ENCODE assay signal across 8 mouse cellular contexts in genomic region chr10:63337951-63338836, GRCm38 (mm10). TPM values are rescaled to one million over a fixed set of nuclear protein-coding genes. Genes with fewer than 3 reads are reported as not detected.
DNase-seq lines count a peak whose midpoint lies in the region; ATAC-seq and TF ChIP-seq lines count a peak whose summit lies in the region.

No protein-coding gene starts in this region.

- peaks cover 3 to 12% of the 10 kb centered on the region in 2 experiments; a peak in 3 of 4 replicates for H3K4me1 ChIP-seq in MEL (ENCODE audit: control insufficient read depth in 1 of 2, insufficient read depth in 2 of 2, low read length in 2 of 2)
- H3K4me1 ChIP-seq in forebrain, embryonic 14.5 days (ENCODE audit: control insufficient read depth, insufficient read depth, low read length): peaks cover 16% of the 10 kb centered on the region
- H3K4me1 ChIP-seq in lung, postnatal 0 days (ENCODE audit: insufficient read depth, low read depth, low read length): peaks cover 12% of the 10 kb centered on the region; the same call in 1 of the 2 replicates

- peaks cover 0 to 10% of the 10 kb centered on the region in 2 experiments; a peak in 2 of 4 replicates for H3K36me3 ChIP-seq in MEL (ENCODE audit: control insufficient read depth in 1 of 2, insufficient read depth in 2 of 2, low read length in 2 of 2)
- peaks cover 12% of the 10 kb centered on the region for H3K36me3 ChIP-seq in forebrain, embryonic 14.5 days (ENCODE audit: control insufficient read depth, insufficient read depth, low read length)
- H3K36me3 ChIP-seq in lung, postnatal 0 days (ENCODE audit: insufficient read depth, low read length): peaks cover 5% of the 10 kb centered on the region; the same call in 1 of the 2 replicates

- peak in 1 of 2 experiments; percentile 17; a peak in 1 of 4 replicates for TF ChIP-seq POLR2A in MEL (IDR thresholded peaks at IDR 0.05; ENCODE audit: control insufficient read depth in 1 of 2, insufficient read depth in 1 of 2, low read depth in 1 of 2, low read length in 2 of 2, poor library complexity in 1 of 2)

- TF ChIP-seq EP300 in MEL (IDR thresholded peaks at IDR 0.05; ENCODE audit: low read depth in 1 of 2, low read length in 2 of 2): no peak
- TF ChIP-seq EP300 in lung, postnatal 0 days (IDR thresholded peaks at IDR 0.05): no peak

- no peaks in the 10 kb centered on the region for H3K9me3 ChIP-seq in MEL (replicated peaks; ENCODE audit: insufficient read depth, low read length)
- no peaks in the 10 kb centered on the region for H3K9me3 ChIP-seq in forebrain, embryonic 14.5 days (replicated peaks; ENCODE audit: control insufficient read depth, low read length)
- no peaks in the 10 kb centered on the region for H3K9me3 ChIP-seq in lung, postnatal 0 days (ENCODE audit: low read length)

- no peaks in the 10 kb centered on the region for H3K27me3 ChIP-seq in MEL (ENCODE audit: control insufficient read depth in 1 of 2, insufficient read depth in 2 of 2, low read length in 2 of 2)
- no peaks in the 10 kb centered on the region for H3K27me3 ChIP-seq in forebrain, embryonic 14.5 days (replicated peaks; ENCODE audit: control insufficient read depth, insufficient read depth, low read length)
- H3K27me3 ChIP-seq in lung, postnatal 0 days (replicated peaks; ENCODE audit: insufficient read depth, low read length): no peaks in the 10 kb centered on the region

- H3K79me2 ChIP-seq in MEL (ENCODE audit: control insufficient read depth, insufficient read depth, low read length, poor library complexity): peaks cover 21% of the 10 kb centered on the region

- peak overlapping the region; percentile 58 for H3K27ac ChIP-seq in MEL (ENCODE audit: control insufficient read depth, low read depth, low read length)
- H3K27ac ChIP-seq in forebrain, embryonic 14.5 days (ENCODE audit: low read depth, low read length): peak overlapping the region; percentile 90
- peak overlapping the region; percentile 90 for H3K27ac ChIP-seq in layer of hippocampus, adult 2 months
- H3K27ac ChIP-seq in lung, postnatal 0 days (ENCODE audit: low read length): peak overlapping the region; percentile 98

- H3K4me3 ChIP-seq in MEL (ENCODE audit: control insufficient read depth in 1 of 2, insufficient read depth in 1 of 2, low read depth in 2 of 2, low read length in 2 of 2): peak overlapping the region; percentile 98 to 99
- peak overlapping the region; percentile 74 for H3K4me3 ChIP-seq in forebrain, embryonic 14.5 days (ENCODE audit: low read depth, low read length)
- peak overlapping the region; percentile 71 for H3K4me3 ChIP-seq in layer of hippocampus, adult 2 months
- H3K4me3 ChIP-seq in lung, postnatal 0 days (ENCODE audit: low read depth, low read length): peak overlapping the region; percentile 90

- no peak for TF ChIP-seq RAD21 in MEL (IDR thresholded peaks at IDR 0.05; ENCODE audit: low read depth, low read length)

- H3K9ac ChIP-seq in MEL (ENCODE audit: control insufficient read depth, low read depth, low read length, poor library complexity, severe bottlenecking): peak overlapping the region; percentile 93
- peak overlapping the region; percentile 90 for H3K9ac ChIP-seq in forebrain, embryonic 14.5 days (ENCODE audit: low read length)
- peak overlapping the region; percentile 91 for H3K9ac ChIP-seq in lung, postnatal 0 days (replicated peaks; ENCODE audit: low read depth)

- peak; percentile 84 for ATAC-seq in forebrain, embryonic 14.5 days
- peak; percentile 80 for ATAC-seq in lung, postnatal 0 days

- TF ChIP-seq CTCF in MEL (IDR thresholded peaks at IDR 0.05 in 2 of 3, conservative IDR thresholded peaks at IDR 0.05 in 1 of 3; ENCODE audit: control insufficient read depth in 1 of 3, insufficient read depth in 1 of 3, low read depth in 2 of 3, low read length in 3 of 3, poor library complexity in 1 of 3, severe bottlenecking in 1 of 3): no peak
- TF ChIP-seq CTCF in layer of hippocampus, adult 2 months (conservative IDR thresholded peaks at IDR 0.05): no peak
- TF ChIP-seq CTCF in lung, postnatal 0 days (IDR thresholded peaks at IDR 0.05): no peak

- H3K4me2 ChIP-seq in forebrain, embryonic 14.5 days (ENCODE audit: low read length): peak overlapping the region; percentile 59
- peak overlapping the region; percentile 84 for H3K4me2 ChIP-seq in lung, postnatal 0 days (replicated peaks; ENCODE audit: low read depth, low read length)

- intact Hi-C loops in heart, postnatal 25 days (cut with DNase I): loop anchor here (1.0 kb wide), 1 partner anchor 94 kb away; no protein-coding TSS in a partner anchor

- peak; percentile 61 for DNase-seq in MEL (ENCODE audit: low read depth, low spot score)
- peak; percentile 68 for DNase-seq in cerebellum, adult 11-12 months
- peak; percentile 65 for DNase-seq in forebrain, embryonic 14.5 days (ENCODE audit: low spot score)
- DNase-seq in heart, postnatal 25 days (ENCODE audit: low spot score): peak; percentile 27
- DNase-seq in layer of hippocampus, adult 2 months (ENCODE audit: low spot score in 2 of 2): peak; percentile 21 to 39
- peak; percentile 82 for DNase-seq in lung, postnatal 0 days (ENCODE audit: low spot score)
- DNase-seq in ovary, postnatal 14 days (ENCODE audit: low spot score): peak; percentile 34
- DNase-seq in thymus, postnatal 25 days: peak; percentile 61

- under 1% methylated on average over 71 of the region's 113 CpGs for WGBS in forebrain, embryonic 14.5 days
- WGBS in lung, postnatal 0 days: under 1% methylated on average over 46 of the region's 113 CpGs

TF ChIP-seq in MEL, 35 proteins besides CTCF, POLR2A, EP300 and RAD21:
- TF ChIP-seq ETS1 (IDR thresholded peaks at IDR 0.05; ENCODE audit: low read depth, low read length) (no peak), ZMIZ1 (IDR thresholded peaks at IDR 0.05; ENCODE audit: low read depth, low read length) (no peak), NRF1 (IDR thresholded peaks at IDR 0.05; ENCODE audit: insufficient read depth, low read depth, low read length, poor library complexity, severe bottlenecking) (peak; percentile 7; the same call in 1 of the 2 replicates), MAX (IDR thresholded peaks at IDR 0.05; ENCODE audit: low read length) (peak; percentile 36; the same call in 1 of the 2 replicates), POLR2AphosphoS2 (IDR thresholded peaks at IDR 0.05; ENCODE audit: low read length) (peak; percentile 4; the same call in 1 of the 2 replicates), MYC (IDR thresholded peaks at IDR 0.05; ENCODE audit: low read depth, low read length) (no peak), MXI1 (IDR thresholded peaks at IDR 0.05; ENCODE audit: low read depth, low read length) (no peak), HCFC1 (IDR thresholded peaks at IDR 0.05; ENCODE audit: low read depth, low read length) (no peak), MEF2A (IDR thresholded peaks at IDR 0.05; ENCODE audit: extremely low read depth, insufficient replicate concordance, low read depth, low read length, poor library complexity, severe bottlenecking) (no peak), USF2 (IDR thresholded peaks at IDR 0.05; ENCODE audit: borderline replicate concordance in 1 of 2, insufficient read depth in 1 of 2, low read depth in 1 of 2, low read length in 2 of 2) (no peak), JUND (IDR thresholded peaks at IDR 0.05; ENCODE audit: low read depth, low read length) (no peak), CHD2 (IDR thresholded peaks at IDR 0.05; ENCODE audit: low read length) (no peak), MAFK (IDR thresholded peaks at IDR 0.05; ENCODE audit: borderline replicate concordance, low read depth, low read length) (no peak), NELFE (IDR thresholded peaks at IDR 0.05; ENCODE audit: low read depth, low read length) (no peak), BHLHE40 (IDR thresholded peaks at IDR 0.05; ENCODE audit: borderline replicate concordance, low read depth, low read length) (no peak), USF1 (IDR thresholded peaks at IDR 0.05; ENCODE audit: low read depth, low read length) (peak; percentile 28; the same call in 1 of the 2 replicates)

RNA-seq across cellular contexts. Expression of gene Sirt1, which starts 43.3 kb away (rescaled TPM):
- 9.1 and 13.2 TPM in 2 replicates for total RNA-seq in MEL (2012; rRNA removed)
- polyA plus RNA-seq in MEL (2012; ENCODE audit: insufficient read depth in 1 of 2, insufficient read length in 2 of 2, low read depth in 1 of 2, low replicate concordance in 2 of 2, missing spikeins in 1 of 2): 10 to 100 TPM in 1 of 2 experiments, not detected in 1; 19.8 TPM
- polyA plus RNA-seq in forebrain, embryonic 14.5 days (2014; fragmentation: Nextera tagmentation; extraction: Ambion mirVana): 5.6 and 6.2 TPM in 2 replicates
- 10 to 100 TPM in 1 of 2 experiments, 1 to 10 TPM in 1; 9.9 to 12.0 TPM for total RNA-seq in heart, postnatal 25 days (2021)
- 10 to 100 TPM; 11.7 to 15.9 TPM for total RNA-seq in layer of hippocampus, adult 2 months (2021)
- 5.4 and 5.5 TPM in 2 replicates for polyA plus RNA-seq in lung, postnatal 0 days (2015; fragmentation: Nextera tagmentation; extraction: Ambion mirVana)

RNA-seq across cellular contexts. Expression of gene Dnajc12, which starts 44.0 kb away (rescaled TPM):
- 2.7 and 2.9 TPM in 2 replicates for total RNA-seq in MEL (2012; rRNA removed)
- polyA plus RNA-seq in MEL (2012; ENCODE audit: insufficient read depth in 1 of 2, insufficient read length in 2 of 2, low read depth in 1 of 2, low replicate concordance in 2 of 2, missing spikeins in 1 of 2): 1 to 10 TPM in 1 of 2 experiments, not detected in 1; 7.3 TPM
- polyA plus RNA-seq in forebrain, embryonic 14.5 days (2014; fragmentation: Nextera tagmentation; extraction: Ambion mirVana): 9.8 and 11.2 TPM in 2 replicates
- total RNA-seq in heart, postnatal 25 days (2021): 10 to 100 TPM in 1 of 2 experiments, 1 to 10 TPM in 1; 8.7 to 11.2 TPM
- 10 to 100 TPM; 22.5 to 25.2 TPM for total RNA-seq in layer of hippocampus, adult 2 months (2021)
- 18.4 and 20.0 TPM in 2 replicates for polyA plus RNA-seq in lung, postnatal 0 days (2015; fragmentation: Nextera tagmentation; extraction: Ambion mirVana)

Comparison
In these comparisons a context has a peak if more than half of its experiments do, and no peak if none do; other contexts are left out.
1. Peak in every context shown above with its lines: DNase-seq, ATAC-seq, H3K4me3 ChIP-seq and H3K27ac ChIP-seq.
2. DNase-seq: peak in every context shown above with its lines; median percentile 82 in lung, postnatal 0 days; 68 in cerebellum, adult 11-12 months; 65 in forebrain, embryonic 14.5 days; 61 in MEL; 61 in thymus, postnatal 25 days; 34 in ovary, postnatal 14 days; 30 in layer of hippocampus, adult 2 months; 27 in heart, postnatal 25 days.